ENCODE assay signal across 23 mouse cellular contexts in genomic region chr3:145775862-145776261, GRCm38 (mm10). TPM values are rescaled to one million over a fixed set of nuclear protein-coding genes. Genes with fewer than 3 reads are reported as not detected.
DNase-seq lines count a peak whose midpoint lies in the region; ATAC-seq and TF ChIP-seq lines count a peak whose summit lies in the region.
"Had no signal": no experiment of that assay in that cellular context is flagged by ENCODE, and none has a peak within 500 bp of the region (broad histone marks: within the 10 kb centered on the region; RNA-seq: fewer than 3 reads in every experiment).

No protein-coding gene starts in this region.

- H3K4me3 ChIP-seq in kidney, adult 2 months (ENCODE audit: insufficient read depth, low read depth, low read length) = no peak overlapping the region
- H3K4me3 ChIP-seq in intestine, postnatal 0 days (ENCODE audit: low read depth, low read length) = no peak overlapping the region
- H3K4me3 ChIP-seq: embryonic facial prominence, embryonic 15.5 days; erythroblast, embryonic 14.5 days; forebrain, embryonic 10.5 days; heart, embryonic 13.5 days; hindbrain, embryonic 12.5 days had no signal

- DNase-seq in kidney, adult 2 months = peak; percentile 91
- no peak for DNase-seq in kidney, postnatal 10 days
- peak; percentile 53 for DNase-seq in kidney, postnatal 14 days
- DNase-seq in kidney, postnatal 4 days = no peak
- DNase-seq in NIH3T3 (ENCODE audit: low read depth) = peak; percentile 37
- no peak for DNase-seq in adrenal gland, adult 18-20 months (ENCODE audit: low spot score in 2 of 2)
- no peak for DNase-seq in right cerebral cortex, postnatal 25 days
- DNase-seq: adrenal gland, postnatal 14 days; cerebellum, adult 18-20 months; cerebellum, adult 9-11 months; cerebellum, postnatal 36 days; gastrocnemius, postnatal 36 days; heart, adult 11 months; heart, postnatal 36 days had no signal

- no peak for TF ChIP-seq POLR2A in kidney, adult 2 months (IDR thresholded peaks at IDR 0.05; ENCODE audit: low read depth, low read length)

- H3K9me3 ChIP-seq in intestine, postnatal 0 days (ENCODE audit: control insufficient read depth) = no peaks in the 10 kb centered on the region
- H3K9me3 ChIP-seq: embryonic facial prominence, embryonic 15.5 days; forebrain, embryonic 10.5 days; heart, embryonic 13.5 days; hindbrain, embryonic 12.5 days had no signal

- peak; percentile 78 for ATAC-seq in intestine, postnatal 0 days
- ATAC-seq: forebrain, embryonic 14.5 days; hindbrain, embryonic 16.5 days had no signal

- H3K9ac ChIP-seq in intestine, postnatal 0 days (ENCODE audit: low read depth, low read length) = no peak overlapping the region
- H3K9ac ChIP-seq: embryonic facial prominence, embryonic 15.5 days; heart, embryonic 13.5 days; hindbrain, embryonic 12.5 days had no signal

- peaks cover 51% of the 10 kb centered on the region for H3K4me1 ChIP-seq in kidney, adult 2 months (ENCODE audit: control insufficient read depth, insufficient read depth, low read length)
- H3K4me1 ChIP-seq in intestine, postnatal 0 days (replicated peaks; ENCODE audit: control insufficient read depth, insufficient read depth, low read length) = peaks cover 9% of the 10 kb centered on the region; the same call in 1 of the 2 replicates

- H3K36me3 ChIP-seq in kidney, adult 2 months (ENCODE audit: control insufficient read depth, insufficient read depth, low read length) = no peaks in the 10 kb centered on the region
- no peaks in the 10 kb centered on the region for H3K36me3 ChIP-seq in intestine, postnatal 0 days (ENCODE audit: control insufficient read depth, insufficient read depth)
- H3K36me3 ChIP-seq: embryonic facial prominence, embryonic 15.5 days; forebrain, embryonic 10.5 days; heart, embryonic 13.5 days; hindbrain, embryonic 12.5 days had no signal

- H3K27me3 ChIP-seq in kidney, adult 2 months (replicated peaks; ENCODE audit: control insufficient read depth, insufficient read depth, low read length) = no peaks in the 10 kb centered on the region
- H3K27me3 ChIP-seq in intestine, postnatal 0 days (replicated peaks; ENCODE audit: control insufficient read depth, insufficient read depth, low read length) = no peaks in the 10 kb centered on the region
- H3K27me3 ChIP-seq: CH12.LX; embryonic facial prominence, embryonic 15.5 days; hindbrain, embryonic 12.5 days had no signal

- no peak overlapping the region for H3K4me2 ChIP-seq in intestine, postnatal 0 days (replicated peaks; ENCODE audit: low read depth)
- H3K4me2 ChIP-seq: embryonic facial prominence, embryonic 15.5 days; heart, embryonic 13.5 days; hindbrain, embryonic 12.5 days had no signal

- TF ChIP-seq CTCF in kidney, adult 2 months (conservative IDR thresholded peaks at IDR 0.05; ENCODE audit: insufficient read depth, insufficient read length, low read depth, low read length) = no peak
- TF ChIP-seq CTCF in intestine, postnatal 0 days (IDR thresholded peaks at IDR 0.05; ENCODE audit: low read depth) = no peak

- H3K27ac ChIP-seq in kidney, adult 2 months (ENCODE audit: insufficient read depth, low read depth, low read length) = peak overlapping the region; percentile 49
- H3K27ac ChIP-seq in intestine, postnatal 0 days (ENCODE audit: low read depth, low read length) = no peak overlapping the region
- H3K27ac ChIP-seq: embryonic facial prominence, embryonic 15.5 days; forebrain, embryonic 10.5 days; heart, embryonic 13.5 days; hindbrain, embryonic 12.5 days had no signal

- whole genome bisulfite sequencing in kidney, adult 2 months = 45% methylated on average over 5 of the region's 5 CpGs
- 38% methylated on average over 5 of the region's 5 CpGs for WGBS in intestine, postnatal 0 days

RNA-seq across cellular contexts. Expression of gene Ddah1, which starts 17.4 kb away (rescaled TPM):
- polyA plus RNA-seq in kidney, adult 2 months (2012; rRNA removed) = 143 and 159 TPM in 2 replicates
- 24.9 and 25.9 TPM in 2 replicates for polyA plus RNA-seq in intestine, postnatal 0 days (2015; fragmentation: Nextera tagmentation; extraction: Ambion mirVana)
- total RNA-seq in adrenal gland, adult 18-20 months (2021) = 1 to 10 TPM; 2.4 to 3.5 TPM
- total RNA-seq: CH12.LX had no signal

Comparison
In these comparisons a context has a peak if more than half of its experiments do, and no peak if none do; other contexts are left out.
1. DNase-seq: peak in kidney, adult 2 months (single experiment), kidney, postnatal 14 days (single experiment) and NIH3T3 (single experiment); none in kidney, postnatal 10 days (single experiment), kidney, postnatal 4 days (0 of 2), adrenal gland, adult 18-20 months (0 of 2) and right cerebral cortex, postnatal 25 days (single experiment).